Mouse (Mus musculus) liver, embryonic 12.5 days (tissue): ENCODE data around the gene Tubg1. TPM values are rescaled to one million over a fixed set of nuclear protein-coding genes. Genes with fewer than 3 reads are reported as not detected.

Experiments used
- ATAC-seq: fragments of 200-750 bp; cut with Nextera tagmentation; 2 replicates; pipeline ENCODE4 v1.8.0; 2017; ENCODE audit warnings: moderate number of reproducible peaks, mild to moderate bottlenecking, moderate library complexity
- H3K27ac ChIP-seq: fragments of 300-500 bp; sonication (generic); 2 replicates; pipeline ENCODE4 v1.5.1; 2016; ENCODE audit warnings: mild to moderate bottlenecking
- H3K27me3 ChIP-seq: fragments of 300-500 bp; sonication (generic); replicated peaks from 2 replicates; pipeline ENCODE4 v1.6.1; 2016; ENCODE audit warnings: mild to moderate bottlenecking, moderate library complexity
- H3K36me3 ChIP-seq: fragments of 300-500 bp; sonication (generic); 2 replicates; pipeline ENCODE4 v1.6.1; 2016; ENCODE audit warnings: mild to moderate bottlenecking, moderate library complexity
- H3K4me1 ChIP-seq: fragments of 300-500 bp; sonication (generic); 2 replicates; pipeline ENCODE4 v1.6.1; 2016
- H3K4me2 ChIP-seq: fragments of 300-500 bp; sonication (generic); 2 replicates; pipeline ENCODE4 v1.6.1; 2016; ENCODE audit warnings: mild to moderate bottlenecking, moderate library complexity
- H3K4me3 ChIP-seq: fragments of 300-500 bp; sonication (generic); 2 replicates; pipeline ENCODE4 v1.5.1; 2016; ENCODE audit warnings: mild to moderate bottlenecking, moderate library complexity
- H3K9ac ChIP-seq: fragments of 300-500 bp; sonication (generic); 2 replicates; pipeline ENCODE4 v1.6.1; 2016; ENCODE audit warnings: mild to moderate bottlenecking, moderate library complexity
- H3K9me3 ChIP-seq: fragments of 300-500 bp; sonication (generic); replicated peaks from 2 replicates; pipeline ENCODE4 v1.6.1; 2016; ENCODE audit warnings: mild to moderate bottlenecking, moderate library complexity
- WGBS: fragments of 180-500 bp; shearing (Covaris S2); methylation state at CpG from one replicate; pipeline ENCODE4 v1.1.7; 2016; ENCODE audit not compliant: insufficient replicate concordance; 5-methylcytosine and 5-hydroxymethylcytosine counted together
- polyA plus RNA-seq: library from polyadenylated mRNA; unstranded; fragments of >200 nt; fragmentation: Nextera tagmentation; extraction: Ambion mirVana; gene quantifications from 2 replicates; pipeline ENCODE4 v1.2.1, GENCODE M21; 2016

Gene Tubg1
- polyA plus RNA-seq, 1 experiment from 2014 or later = 59.6 TPM

DNA sequence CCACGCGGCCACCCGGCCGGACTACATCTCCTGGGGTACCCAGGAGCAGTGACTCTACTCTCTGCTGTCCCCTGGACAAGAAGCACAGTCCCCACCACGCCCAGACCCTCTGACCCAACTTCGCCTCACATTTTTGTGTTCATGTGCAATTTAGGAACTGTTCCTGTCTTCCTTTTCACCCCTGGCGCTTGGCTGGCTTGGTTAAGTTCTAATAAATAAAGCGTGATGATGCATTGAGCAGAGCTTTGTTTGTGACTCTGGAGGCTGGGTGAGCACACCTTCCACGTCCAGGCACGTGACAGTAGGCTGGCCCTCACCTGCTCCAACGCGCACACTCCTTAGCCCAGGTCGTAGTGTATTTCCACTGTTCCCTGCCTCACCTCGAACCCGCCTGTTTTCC lies 41.8 kb downstream of the Tubg1 start:
- Histone ChIP-seq H3K27ac (no peak overlapping the region), H3K4me2 (no peak overlapping the region), H3K36me3 (peaks cover 5% of the 10 kb centered on the region; the same call in 1 of the 2 replicates), H3K9ac (no peak overlapping the region), H3K27me3 (peaks cover 97% of the 10 kb centered on the region), H3K4me1 (peaks cover 24% of the 10 kb centered on the region), H3K4me3 (no peak overlapping the region), H3K9me3 (no peaks in the 10 kb centered on the region)
- 70% methylated on average over 15 of the region's 15 CpGs for WGBS
- ATAC-seq = no peak

- H3K27me3 ChIP-seq = peaks cover 98% of the 10 kb centered on the region
- 54% methylated on average over 5 of the region's 5 CpGs for WGBS
These were observed 42.6 kb downstream of the Tubg1 start for GRCm38 (mm10) chr11:101162301-101162700.

GRCm38 (mm10) chr11:101162772-101163171 lies 43.0 kb downstream of the Tubg1 start:
- peaks cover 11% of the 10 kb centered on the region; the same call in 1 of the 2 replicates for H3K36me3 ChIP-seq
- no peak overlapping the region for H3K27ac ChIP-seq
- peaks cover 98% of the 10 kb centered on the region for H3K27me3 ChIP-seq
- 66% methylated on average over 5 of the region's 5 CpGs for WGBS
- H3K4me2 ChIP-seq = no peak overlapping the region
- no peaks in the 10 kb centered on the region for H3K9me3 ChIP-seq
- no peak for ATAC-seq
- peaks cover 26% of the 10 kb centered on the region for H3K4me1 ChIP-seq
- no peak overlapping the region for H3K9ac ChIP-seq
- H3K4me3 ChIP-seq = no peak overlapping the region

More at GRCm38 (mm10) chr11:101162301-101162700, 42.6 kb downstream of the Tubg1 start:
- H3K9ac ChIP-seq = no peak overlapping the region
- H3K4me2 ChIP-seq = no peak overlapping the region
- H3K4me3 ChIP-seq = no peak overlapping the region
- no peaks in the 10 kb centered on the region for H3K9me3 ChIP-seq
- no peak for ATAC-seq
- H3K4me1 ChIP-seq = peaks cover 24% of the 10 kb centered on the region
- H3K36me3 ChIP-seq = peaks cover 7% of the 10 kb centered on the region; the same call in 1 of the 2 replicates
- H3K27ac ChIP-seq = no peak overlapping the region

DNA sequence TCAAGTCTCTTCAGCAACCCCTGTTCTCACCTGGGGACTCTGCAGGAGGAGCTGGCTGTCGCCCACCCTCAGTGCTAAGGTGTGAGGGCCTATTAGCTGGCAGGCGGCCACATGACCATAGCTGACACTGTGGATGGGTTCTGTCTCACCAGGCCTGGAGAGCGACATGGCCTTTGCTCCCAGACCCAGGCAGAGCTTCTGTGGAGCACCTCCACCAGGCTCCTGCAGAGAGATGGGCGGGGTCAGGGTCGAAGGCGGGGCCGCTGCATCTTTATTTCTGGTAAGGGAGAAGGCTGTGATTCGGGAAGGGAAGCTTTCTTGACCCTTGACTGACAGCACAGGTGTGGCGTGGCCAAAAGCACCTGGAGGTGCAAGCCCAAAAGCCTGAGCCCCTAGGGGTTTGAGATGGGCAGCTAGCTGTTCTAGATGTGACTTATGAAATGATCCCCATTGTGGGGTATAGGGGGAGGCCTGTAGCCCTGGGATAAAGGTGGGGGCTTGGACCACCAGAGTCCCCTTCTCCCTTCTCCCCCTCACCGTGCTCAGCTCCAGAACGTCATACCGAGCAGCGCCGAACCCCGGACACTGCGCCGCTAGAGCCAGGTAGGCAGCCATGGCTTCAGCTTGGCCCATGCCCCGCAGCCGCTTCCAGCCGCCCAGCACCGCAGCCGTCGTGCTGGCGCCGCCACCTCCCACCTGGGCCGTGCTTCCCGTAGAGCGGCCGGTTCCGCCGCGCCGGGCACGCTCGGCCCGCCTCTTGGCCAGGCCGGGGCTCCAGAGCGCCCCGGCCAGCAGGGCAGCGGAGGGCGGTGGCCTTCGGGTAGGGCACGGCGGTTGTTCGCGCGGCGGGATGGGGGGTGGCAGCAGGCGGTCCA lies 44.0 kb downstream of the Tubg1 start:
- no peaks in the 10 kb centered on the region for H3K9me3 ChIP-seq
- no peak for ATAC-seq
- peaks cover 98% of the 10 kb centered on the region for H3K27me3 ChIP-seq
- H3K4me2 ChIP-seq = peak overlapping the region; percentile 57
- peaks cover 34% of the 10 kb centered on the region for H3K4me1 ChIP-seq
- no peak overlapping the region for H3K27ac ChIP-seq
- peak overlapping the region; percentile 32 for H3K4me3 ChIP-seq
- WGBS = 23% methylated on average over 49 of the region's 49 CpGs
- peaks cover 13% of the 10 kb centered on the region; the same call in 1 of the 2 replicates for H3K36me3 ChIP-seq
- no peak overlapping the region for H3K9ac ChIP-seq

- Histone ChIP-seq H3K9ac (no peak overlapping the region), H3K27me3 (peaks cover 98% of the 10 kb centered on the region), H3K36me3 (peaks cover 13% of the 10 kb centered on the region; the same call in 1 of the 2 replicates), H3K4me1 (peaks cover 38% of the 10 kb centered on the region), H3K4me3 (peak overlapping the region; percentile 32), H3K9me3 (no peaks in the 10 kb centered on the region), H3K4me2 (peak overlapping the region; percentile 57), H3K27ac (no peak overlapping the region)
- ATAC-seq = no peak
- 12% methylated on average over 21 of the region's 21 CpGs for WGBS
These were observed 44.6 kb downstream of the Tubg1 start for GRCm38 (mm10) chr11:101164351-101164665.

DNA sequence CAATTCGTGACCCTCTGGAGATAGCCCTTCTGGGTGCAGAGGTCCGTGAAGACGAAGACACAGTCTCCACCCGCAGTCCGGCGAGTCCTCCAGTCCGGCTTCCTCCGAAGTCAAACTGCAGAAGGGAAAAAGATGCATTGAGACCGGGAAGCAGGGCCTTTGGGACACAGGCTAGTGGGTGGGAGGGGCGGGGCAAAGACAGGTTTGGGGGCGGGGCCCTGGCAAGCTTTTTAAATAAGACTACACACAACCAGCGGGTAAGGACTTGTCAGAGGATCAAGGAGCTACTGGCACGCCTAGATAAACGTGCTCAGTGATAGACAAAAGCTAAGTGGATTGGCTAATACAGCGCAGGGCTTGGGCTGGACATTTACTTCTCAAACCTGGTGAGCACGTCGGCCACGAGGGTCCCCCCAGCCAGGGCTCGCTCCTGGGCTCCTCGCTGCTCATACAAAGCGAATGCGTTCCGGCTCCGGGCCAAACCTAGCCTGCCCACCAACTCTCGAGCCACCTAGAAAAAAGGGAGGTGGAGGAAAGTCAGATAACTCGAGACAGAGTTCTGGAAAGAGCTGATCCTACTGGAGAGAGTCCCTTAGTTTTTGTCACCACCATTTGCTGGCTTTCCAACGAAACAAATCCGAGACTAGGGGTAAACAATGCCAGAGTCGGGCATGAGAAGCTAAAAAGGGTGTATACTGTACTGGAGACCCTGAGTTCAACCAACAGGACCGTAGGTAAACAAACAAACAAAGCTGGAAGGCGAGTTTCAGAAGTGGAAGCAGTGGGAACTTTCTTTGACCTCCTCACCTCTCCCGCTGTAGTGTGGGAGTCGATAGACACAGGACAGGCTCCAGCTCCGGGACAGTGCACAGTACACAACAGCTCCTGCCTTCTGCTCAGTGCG lies 45.2 kb downstream of the Tubg1 start:
- peaks cover 98% of the 10 kb centered on the region for H3K27me3 ChIP-seq
- H3K9ac ChIP-seq = no peak overlapping the region
- no peak overlapping the region for H3K4me3 ChIP-seq
- H3K36me3 ChIP-seq = peaks cover 13% of the 10 kb centered on the region; the same call in 1 of the 2 replicates
- no peaks in the 10 kb centered on the region for H3K9me3 ChIP-seq
- peak overlapping the region; percentile 57 for H3K4me2 ChIP-seq
- H3K4me1 ChIP-seq = peaks cover 44% of the 10 kb centered on the region
- H3K27ac ChIP-seq = no peak overlapping the region
- ATAC-seq = peak; percentile 27; the same call in 1 of the 2 replicates
- 19% methylated on average over 35 of the region's 35 CpGs for WGBS

DNA sequence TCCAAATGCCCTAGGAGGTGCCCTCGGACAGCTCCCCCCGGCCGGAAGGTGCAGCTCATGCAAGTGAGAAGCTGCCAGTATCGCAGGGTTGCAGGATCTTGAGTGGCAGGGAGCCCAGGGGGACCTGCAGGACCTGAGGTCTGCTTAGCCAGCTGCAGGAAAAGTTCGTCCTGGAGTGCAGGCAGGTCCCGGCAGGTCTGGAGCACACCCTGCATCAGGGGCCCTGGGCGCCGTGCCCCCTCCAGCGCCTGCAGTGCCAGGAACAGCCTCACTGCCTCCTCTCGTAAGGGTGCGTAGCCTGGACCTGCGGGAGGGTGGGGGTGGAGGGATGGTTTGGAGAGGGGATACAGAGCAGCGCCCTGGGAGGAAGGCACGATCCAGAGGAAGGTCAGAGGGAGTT lies 46.6 kb downstream of the Tubg1 start:
- no peaks in the 10 kb centered on the region for H3K9me3 ChIP-seq
- H3K27ac ChIP-seq = no peak overlapping the region
- peaks cover 100% of the 10 kb centered on the region for H3K27me3 ChIP-seq
- WGBS = 49% methylated on average over 14 of the region's 14 CpGs
- peaks cover 56% of the 10 kb centered on the region for H3K4me1 ChIP-seq
- H3K9ac ChIP-seq = no peak overlapping the region
- H3K36me3 ChIP-seq = peaks cover 13% of the 10 kb centered on the region; the same call in 1 of the 2 replicates
- no peak for ATAC-seq
- no peak overlapping the region for H3K4me2 ChIP-seq
- no peak overlapping the region for H3K4me3 ChIP-seq

- Histone ChIP-seq H3K4me2 (no peak overlapping the region), H3K27me3 (peaks cover 100% of the 10 kb centered on the region)
- no peak for ATAC-seq
These were observed 47.6 kb downstream of the Tubg1 start for GRCm38 (mm10) chr11:101167211-101167962.

DNA sequence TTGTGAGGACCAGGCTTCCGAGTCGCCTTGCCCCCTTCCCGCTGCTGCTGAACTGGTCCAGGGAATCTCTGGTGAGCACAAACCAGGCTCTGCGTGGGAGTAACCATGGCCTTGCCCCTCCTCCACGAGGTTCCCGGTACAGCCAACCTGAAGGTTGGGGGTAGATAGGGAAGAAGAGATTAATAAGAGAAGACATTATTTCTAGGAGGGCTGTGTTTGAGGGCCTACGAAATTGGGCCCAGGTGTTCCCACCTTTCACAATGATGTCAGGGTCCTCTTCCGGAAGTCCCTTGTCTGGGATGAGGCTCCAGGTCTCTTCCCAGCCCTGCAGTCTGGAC lies 48.2 kb downstream of the Tubg1 start:
- Histone ChIP-seq H3K36me3 (peaks cover 9% of the 10 kb centered on the region; the same call in 1 of the 2 replicates), H3K27me3 (peaks cover 100% of the 10 kb centered on the region), H3K4me1 (peaks cover 70% of the 10 kb centered on the region), H3K4me3 (no peak overlapping the region), H3K4me2 (no peak overlapping the region), H3K27ac (no peak overlapping the region), H3K9me3 (no peaks in the 10 kb centered on the region), H3K9ac (no peak overlapping the region)
- 30% methylated on average over 8 of the region's 8 CpGs for WGBS
- ATAC-seq = no peak

More at GRCm38 (mm10) chr11:101167211-101167962, 47.6 kb downstream of the Tubg1 start:
- Histone ChIP-seq H3K9ac (no peak overlapping the region), H3K36me3 (peaks cover 9% of the 10 kb centered on the region; the same call in 1 of the 2 replicates), H3K9me3 (no peaks in the 10 kb centered on the region), H3K27ac (no peak overlapping the region), H3K4me1 (peaks cover 67% of the 10 kb centered on the region), H3K4me3 (no peak overlapping the region)
- WGBS = 36% methylated on average over 19 of the region's 19 CpGs

GRCm38 (mm10) chr11:101168301-101168980 lies 48.7 kb downstream of the Tubg1 start:
- no peak for ATAC-seq
- peaks cover 100% of the 10 kb centered on the region for H3K27me3 ChIP-seq
- H3K9ac ChIP-seq = no peak overlapping the region
- H3K36me3 ChIP-seq = peaks cover 9% of the 10 kb centered on the region; the same call in 1 of the 2 replicates
- H3K27ac ChIP-seq = no peak overlapping the region
- H3K4me2 ChIP-seq = no peak overlapping the region
- no peaks in the 10 kb centered on the region for H3K9me3 ChIP-seq
- peaks cover 74% of the 10 kb centered on the region for H3K4me1 ChIP-seq
- no peak overlapping the region for H3K4me3 ChIP-seq
- 29% methylated on average over 18 of the region's 18 CpGs for WGBS
